Mouse (Mus musculus) neutrophil, adult 5-6 weeks (primary cell): ENCODE measurements around the gene Fggy. TPM values are rescaled to one million over a fixed set of nuclear protein-coding genes. Genes with fewer than 3 reads are reported as not detected.
A peak's percentile ranks its signal among the peaks of the same experiment; 100 is the strongest.

ENCODE experiments used
- ATAC-seq: fragments of 151-379, 151-347 bp; 2 replicates; pipeline ENCODE4 v1.8.0; 2017; ENCODE audit warnings: mild to moderate bottlenecking, moderate TSS enrichment; ENCODE audit not compliant: insufficient number of reproducible peaks, poor library complexity, low FRiP score, severe bottlenecking; ENCODE audit errors: extremely low read depth
- total RNA-seq: library from RNA; stranded (forward); fragments of 200-1000 nt; gene quantifications from 2 replicates; pipeline ENCODE4 v1.2.3, GENCODE M21; 2017

The Fggy gene
- total RNA-seq, 1 experiment from 2014 or later: 0.35 TPM

DNA sequence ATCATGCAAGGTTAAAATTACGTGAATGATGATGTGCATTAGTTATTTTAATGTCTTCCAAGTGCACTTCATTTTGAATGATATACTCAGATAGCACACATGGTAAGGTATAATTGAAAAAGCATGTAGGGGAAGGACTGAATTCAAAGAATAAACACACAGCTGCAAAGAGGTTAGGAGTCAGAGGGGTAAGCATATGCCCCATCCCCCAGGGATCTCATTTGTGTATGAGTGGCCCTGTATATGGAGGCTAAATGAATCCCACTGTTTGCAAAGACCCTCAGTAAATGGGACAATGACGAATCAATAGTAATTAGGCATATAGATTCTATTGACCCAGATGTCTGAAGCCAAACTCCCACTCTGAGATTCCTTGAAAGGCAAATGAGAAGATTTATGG lies 262.3 kb downstream of the Fggy start:
- no peak for ATAC-seq

DNA sequence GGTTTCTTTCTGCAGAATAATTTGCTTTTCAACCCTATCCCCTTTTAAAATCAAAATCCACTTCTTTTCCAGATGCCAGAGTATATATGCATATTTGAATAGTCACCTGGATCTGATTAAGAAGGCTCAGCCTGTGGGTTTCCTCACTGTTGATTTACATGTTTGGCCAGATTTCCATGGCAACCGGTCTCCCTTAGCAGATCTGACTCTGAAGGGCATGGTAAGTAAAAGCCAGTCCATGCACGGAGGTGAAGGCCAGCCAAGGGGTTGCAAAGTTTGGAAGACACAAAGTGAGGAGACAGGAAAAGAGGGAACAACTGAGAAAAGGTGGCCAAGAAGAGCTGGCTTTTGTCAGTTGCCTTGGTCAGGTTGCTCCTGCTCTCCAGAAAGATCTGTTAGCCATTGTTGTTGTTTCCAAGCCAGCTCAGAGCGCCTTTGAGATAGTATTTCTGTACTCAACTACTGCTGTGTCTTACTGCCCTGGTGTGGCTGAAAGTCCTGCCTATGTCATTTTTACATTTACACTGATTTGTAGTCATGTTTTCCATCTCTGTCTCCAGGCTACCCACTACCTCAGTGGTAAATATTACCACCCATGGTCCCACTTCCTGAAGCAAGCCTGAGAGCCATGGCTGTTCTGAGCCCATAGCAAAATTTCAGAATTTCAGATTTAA lies 264.7 kb downstream of the Fggy start:
- ATAC-seq: no peak

DNA sequence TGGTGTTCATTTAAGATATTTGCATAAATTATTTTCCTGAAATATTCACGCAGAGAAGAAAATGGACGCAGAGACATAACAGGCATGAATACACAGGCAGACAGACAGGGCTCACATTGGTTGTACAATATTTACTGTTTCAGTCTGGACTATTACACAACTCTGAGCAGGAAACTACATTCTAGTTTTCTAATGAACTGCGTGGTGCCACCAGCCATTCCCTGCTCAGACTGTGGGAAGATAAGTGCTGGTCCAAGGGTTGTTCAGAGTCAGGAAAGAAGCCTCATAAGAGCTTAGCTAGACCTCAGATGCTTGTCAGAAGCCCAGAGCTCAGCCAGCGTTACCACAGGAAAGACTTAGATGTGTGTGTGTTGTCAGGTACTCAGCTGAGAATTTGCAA lies 270.9 kb downstream of the Fggy start:
- no peak for ATAC-seq

DNA sequence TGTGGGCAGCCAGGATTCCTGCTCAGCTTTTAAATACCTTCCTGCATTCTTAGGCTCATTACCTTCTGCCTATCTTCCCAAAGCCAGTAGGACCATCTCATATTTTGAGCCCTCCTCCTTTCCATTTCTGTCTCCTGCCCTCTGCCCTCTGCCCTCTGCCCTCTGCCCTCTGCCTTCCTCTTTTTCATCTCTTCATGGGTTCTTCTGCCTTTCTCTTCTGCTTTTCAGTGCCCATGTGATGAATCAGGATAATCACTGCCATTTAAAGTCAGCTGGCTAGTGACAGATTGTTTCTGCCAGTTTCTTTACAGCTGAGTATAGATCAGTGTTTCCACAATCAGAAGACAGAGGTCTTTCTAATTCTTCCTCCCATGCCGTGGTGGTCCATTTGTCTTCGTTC lies 273.0 kb downstream of the Fggy start:
- ATAC-seq: no peak

DNA sequence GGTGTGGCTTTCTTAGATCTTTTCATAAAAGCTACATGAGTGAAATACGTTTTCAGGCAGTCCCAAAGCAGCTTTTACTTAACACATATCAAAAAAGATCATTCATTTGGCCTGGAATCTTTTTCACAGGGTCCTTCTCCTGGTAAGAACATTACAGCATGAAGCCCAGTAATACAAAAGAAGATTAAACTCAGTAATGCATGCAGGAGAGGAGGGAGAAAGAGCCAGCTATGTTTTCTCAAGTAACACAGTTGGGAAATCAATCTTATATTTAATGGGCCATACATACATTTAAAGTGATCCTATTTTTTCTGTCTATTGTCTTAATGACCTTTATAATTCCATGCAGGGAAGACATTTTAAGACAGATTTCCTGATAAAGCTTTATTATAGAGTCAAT lies 282.6 kb downstream of the Fggy start:
- no peak for ATAC-seq

DNA sequence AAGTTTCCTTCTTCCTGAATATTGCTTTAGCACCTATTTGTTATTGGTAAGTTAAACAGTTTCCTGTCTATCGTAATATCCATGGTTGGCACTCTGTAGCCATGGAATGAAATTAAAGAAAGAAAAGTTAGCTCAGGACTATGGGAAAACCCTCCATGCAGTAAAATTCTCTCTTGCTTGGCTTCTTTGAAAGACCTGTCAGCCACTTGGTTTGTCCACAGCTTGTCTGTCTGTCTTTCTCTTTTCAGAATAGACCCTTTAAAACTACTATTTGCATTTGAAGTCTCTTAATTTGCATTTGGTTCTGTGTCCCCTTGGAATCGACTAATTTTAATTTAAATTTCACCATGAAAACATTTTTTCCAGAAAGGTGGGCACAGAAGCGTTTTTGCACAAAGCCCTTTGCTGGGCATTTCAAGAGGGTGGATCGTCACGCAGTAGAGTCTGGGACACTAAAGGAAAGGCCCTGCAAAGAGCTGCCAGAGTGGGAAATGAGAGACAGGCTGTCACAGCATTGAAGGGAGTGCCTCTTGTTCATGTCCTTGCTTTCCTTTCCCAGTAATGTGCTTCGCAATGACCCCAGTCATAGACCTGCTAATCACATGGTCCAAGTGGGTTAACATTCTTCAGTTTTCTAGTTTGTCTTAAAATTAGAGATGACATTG lies 283.2 kb downstream of the Fggy start:
- ATAC-seq: no peak

DNA sequence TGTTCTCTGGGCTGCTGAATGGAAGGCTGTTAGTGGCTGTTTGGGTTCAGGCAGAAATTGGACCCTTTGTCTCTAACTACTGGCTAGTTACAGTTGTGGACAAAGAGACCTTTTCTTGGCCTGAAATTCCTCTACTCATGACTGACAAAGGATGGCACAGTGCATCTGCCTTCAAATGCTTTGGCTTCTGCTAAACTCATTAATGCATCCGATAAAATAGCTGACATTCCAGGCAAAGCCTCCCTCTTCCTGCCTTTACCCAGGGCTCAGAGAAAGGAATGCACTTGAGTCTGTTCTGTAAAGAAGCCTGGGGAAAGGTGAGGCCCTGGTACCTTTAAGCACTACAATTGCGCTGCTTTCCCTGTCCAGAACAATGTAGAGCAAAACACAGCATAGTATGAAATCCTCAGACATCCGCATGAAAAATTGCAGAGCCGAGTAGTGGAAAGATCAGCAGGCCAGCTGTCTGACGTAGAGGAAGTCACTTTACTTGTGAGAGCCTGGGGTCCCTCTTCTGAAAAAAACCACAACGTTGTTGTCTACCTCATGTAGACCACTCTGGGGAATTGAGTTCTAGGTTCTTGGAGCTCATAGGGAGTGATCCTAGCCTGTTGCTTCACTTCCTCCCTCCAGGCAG lies 288.8 kb downstream of the Fggy start:
- no peak for ATAC-seq

DNA sequence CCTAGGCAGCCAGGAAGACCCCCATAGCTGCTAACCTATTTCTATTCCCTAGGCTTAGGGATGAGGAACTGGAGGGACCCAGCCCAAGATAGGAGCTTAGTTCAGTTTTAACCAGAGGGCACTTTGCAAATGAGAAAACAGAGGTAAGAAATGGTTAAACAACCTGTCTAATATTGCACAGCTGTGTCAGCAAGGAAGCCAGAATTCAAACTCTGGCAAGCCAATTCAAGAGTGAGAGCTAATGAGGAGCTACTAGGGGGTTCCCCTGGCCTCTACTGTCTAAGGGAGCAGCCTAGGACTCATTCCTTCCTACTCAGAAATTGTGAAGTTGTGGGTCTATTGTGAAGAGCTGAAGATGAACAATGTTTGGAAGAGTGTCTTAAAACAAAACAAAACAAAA lies 289.9 kb downstream of the Fggy start:
- no peak for ATAC-seq

DNA sequence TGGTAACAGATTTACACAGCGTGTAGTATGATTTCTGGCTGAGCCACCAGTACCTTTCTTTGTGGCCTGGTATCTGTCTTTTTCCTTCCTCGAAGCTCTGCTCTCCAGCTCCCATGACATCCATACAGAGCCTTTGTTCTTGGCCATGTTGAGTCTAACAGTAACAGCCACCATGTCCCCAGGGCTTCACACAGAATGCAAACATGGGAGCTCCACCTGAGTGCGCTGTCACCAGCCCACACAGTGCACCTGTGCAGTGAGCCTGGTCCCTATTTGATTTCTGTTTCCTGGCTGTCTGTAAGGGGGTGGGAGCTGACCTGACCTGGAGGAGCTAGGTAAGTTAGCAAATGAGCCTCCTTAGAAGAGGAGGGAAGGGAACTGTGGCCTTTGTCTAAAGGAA lies 290.4 kb downstream of the Fggy start:
- no peak for ATAC-seq

DNA sequence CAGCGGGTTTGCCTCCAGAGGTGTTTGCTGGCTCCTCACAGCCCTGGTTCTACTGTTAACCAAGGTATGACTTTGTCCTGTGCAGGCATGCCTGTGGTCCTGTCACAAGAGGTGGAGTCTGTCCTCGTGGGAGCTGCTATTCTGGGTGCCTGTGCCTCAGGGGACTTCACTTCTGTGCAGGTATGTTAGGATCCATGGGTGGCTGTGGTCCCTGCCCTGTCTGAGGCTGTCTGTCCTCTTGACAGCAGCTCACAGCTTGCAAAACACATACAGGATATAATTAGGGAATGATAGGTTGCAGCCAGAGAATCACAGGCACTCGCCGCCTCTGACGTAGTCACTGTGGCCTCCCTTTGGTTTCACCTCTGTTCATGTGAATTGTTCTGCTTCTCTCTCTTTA lies 292.2 kb downstream of the Fggy start:
- ATAC-seq: no peak

DNA sequence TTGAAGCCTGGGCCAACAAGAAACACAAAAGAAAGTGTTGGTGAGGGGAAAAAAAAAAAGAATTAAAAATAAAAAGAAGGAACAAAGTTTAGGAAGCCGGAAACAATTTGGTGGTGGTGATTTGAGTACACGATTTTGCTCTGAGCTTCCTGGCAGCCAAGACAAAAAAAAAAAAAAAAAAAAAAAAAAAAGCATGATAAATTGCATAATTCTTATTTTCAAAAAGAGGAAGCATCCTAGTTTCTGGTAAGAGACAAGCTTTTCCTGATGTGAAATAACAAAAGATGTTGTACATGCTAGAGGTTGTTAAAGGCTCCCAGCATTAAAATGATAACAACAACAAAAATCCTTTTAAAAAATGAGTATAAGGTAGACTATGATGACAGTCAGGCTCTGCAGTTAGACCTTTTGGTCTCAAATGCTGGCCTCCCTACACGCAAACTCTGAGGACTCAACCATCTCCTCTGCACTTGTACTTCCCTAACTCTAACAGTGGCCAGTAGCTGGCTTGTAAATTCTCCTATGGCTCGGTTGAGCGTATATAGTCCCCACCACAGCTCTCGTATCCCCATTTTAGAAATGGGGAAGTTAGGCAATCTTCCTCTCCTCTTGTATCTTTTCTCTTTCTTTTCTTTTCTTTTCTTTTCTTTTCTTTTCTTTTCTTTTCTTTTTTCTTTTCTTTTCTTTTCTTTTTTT lies 292.9 kb downstream of the Fggy start:
- ATAC-seq: peak; percentile 89

DNA sequence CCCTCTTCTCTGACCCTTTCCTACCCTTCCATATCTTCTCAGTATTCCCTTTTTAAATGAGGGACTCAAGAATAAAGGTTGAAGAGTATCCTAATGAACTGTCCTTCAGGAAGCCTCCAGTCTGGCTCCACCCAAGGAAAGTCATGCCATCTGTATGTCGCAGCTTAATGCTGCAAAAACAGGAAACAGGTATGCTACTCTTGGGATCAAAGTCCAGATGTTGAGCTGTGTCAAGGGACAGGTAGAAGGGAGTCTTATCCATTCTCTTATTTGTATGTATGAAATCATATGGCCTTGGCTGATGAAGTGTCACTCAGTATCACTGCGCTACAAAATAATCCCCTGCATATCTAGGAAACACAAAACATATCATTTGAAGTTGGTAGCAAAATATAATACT lies 294.9 kb downstream of the Fggy start:
- no peak for ATAC-seq

DNA sequence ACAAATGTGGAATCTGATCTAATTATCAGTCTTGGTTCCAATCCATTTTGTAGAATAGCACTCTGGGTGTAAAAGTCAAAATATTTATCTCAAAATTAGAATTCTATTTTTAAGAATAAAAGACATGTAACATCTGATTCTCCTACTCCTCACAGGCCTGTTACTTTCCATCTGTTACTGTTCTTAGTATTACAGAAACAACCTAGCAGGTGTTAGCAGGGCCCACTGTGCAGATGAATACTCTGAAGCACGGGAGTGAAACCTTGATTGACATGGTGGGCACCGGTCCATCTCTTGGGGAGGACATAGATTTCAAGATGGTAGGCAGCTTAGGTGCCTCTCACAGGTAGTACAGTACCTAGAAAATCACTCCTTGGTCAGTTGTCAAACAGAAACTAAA lies 298.7 kb downstream of the Fggy start:
- ATAC-seq: no peak

DNA sequence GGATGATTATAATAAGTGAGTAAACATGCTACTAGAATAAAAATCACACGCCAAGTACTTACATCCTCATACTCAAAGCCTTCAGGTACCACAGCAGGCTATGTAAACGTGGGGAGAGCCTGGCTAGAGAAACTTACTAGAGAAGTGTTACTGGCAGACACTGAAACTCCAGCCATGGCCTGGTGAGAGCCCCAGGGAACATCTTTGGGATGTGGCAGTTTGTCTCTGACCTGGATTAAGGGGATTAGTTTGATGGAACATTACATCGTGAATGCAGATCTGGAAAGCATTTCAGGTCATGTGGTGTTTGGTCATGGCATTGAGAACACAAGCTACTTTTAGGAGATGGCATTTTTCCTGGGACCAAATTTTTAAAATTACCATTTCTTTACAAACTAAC lies 303.3 kb downstream of the Fggy start:
- ATAC-seq: no peak

DNA sequence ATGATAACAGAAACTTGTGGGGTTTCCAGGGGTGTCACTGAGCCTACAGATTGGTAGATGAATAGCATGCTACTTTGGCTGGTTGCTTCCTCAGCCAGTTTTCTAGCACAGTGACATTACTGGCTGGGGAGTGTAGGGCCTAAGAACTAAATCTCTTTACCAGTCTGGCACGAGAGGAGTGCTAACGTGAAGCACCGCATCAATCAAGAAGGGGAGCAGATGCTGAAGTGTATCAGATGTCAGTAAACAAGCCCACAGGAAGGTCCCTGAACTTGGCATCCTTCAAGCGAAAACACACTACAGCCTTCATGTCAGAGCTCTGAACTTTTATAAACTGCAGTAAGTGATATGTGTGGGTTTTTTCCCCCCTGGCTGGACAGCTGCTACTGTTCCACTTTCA lies 303.8 kb downstream of the Fggy start:
- no peak for ATAC-seq

DNA sequence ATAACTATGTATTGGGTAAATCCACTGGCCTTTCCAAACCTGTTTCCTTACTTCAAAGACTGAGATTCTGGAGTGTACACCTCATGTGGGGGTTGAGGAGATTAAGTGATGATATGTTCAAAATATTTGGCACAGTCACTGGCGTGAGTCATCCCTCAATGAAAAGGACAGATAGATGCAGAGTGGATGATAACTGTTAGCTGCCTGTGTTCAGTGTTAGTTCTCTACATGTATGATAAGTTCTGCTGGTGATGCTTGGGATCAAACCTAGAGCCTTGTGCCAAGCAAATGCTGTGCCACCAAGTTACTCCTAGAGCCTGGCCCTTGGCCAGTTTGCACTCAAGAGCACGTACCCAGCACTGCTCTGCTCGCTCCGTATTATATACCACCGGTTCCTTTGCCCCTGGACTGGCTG lies 304.4 kb downstream of the Fggy start:
- no peak for ATAC-seq

DNA sequence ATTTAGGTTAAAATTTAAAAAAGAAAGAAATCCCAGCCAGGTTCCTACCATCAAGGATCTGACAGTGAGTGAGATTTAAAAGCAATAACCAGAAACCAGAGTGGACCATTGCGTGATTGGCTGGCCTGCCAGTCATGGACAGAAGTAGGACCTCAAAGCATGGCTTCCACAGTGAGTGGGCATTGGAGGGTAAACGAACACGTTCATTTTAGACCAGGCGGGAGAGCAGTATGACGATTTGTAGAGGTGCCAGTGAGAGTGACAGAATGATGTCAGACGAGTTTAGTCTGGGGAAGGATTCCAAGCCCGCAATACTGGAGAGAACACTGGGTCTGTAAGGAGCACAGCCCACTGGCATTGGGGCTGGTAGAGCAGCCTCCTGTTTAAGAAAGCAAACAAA lies 305.0 kb downstream of the Fggy start:
- no peak for ATAC-seq

DNA sequence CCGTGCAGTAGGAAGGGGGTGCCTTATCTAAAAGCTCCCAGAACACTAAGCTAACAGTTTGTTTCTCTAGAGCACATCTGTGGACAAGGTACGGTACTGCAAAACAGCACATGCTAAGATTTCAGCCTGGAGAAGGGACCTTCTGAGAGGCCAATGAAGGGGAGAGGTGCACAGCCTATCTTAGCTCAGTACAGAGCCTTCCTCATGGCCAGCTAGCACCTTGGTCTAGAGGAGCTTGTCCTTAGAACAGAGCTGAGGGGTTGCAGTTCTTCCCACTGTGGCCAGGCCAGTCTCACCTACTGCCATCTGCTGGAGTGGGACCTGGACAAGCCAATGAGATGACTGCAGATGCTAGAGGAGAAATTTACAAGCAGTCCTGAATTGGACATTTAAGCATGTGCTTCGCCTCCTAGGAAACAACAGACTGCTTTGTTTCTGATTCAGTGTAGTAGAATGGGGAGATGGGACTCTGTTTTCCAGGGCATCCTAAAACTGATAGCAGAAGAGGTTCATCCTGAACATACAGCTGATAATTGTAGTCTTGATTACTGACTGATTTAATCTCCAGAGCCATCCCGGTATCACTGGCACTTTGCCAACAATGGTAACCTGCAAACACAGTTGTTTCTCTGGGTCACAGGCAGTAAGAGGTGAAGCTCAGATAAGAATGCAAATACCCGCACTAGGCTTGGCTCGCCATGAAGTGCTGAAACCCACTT lies 305.6 kb downstream of the Fggy start:
- ATAC-seq: no peak

DNA sequence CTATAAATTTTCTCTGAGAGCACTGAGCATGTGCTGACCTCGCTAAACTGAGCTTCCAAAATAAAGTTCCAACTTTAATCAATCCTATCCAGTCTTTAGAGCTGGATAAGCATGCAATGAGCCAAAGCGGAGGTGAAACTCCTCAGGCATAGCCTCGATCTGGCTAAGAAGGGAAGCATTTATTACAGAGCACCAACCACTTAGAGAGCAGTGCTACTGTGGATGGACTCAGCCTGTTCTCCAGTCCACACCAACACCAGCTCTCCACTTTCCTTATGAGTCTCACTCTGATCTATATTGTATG lies 306.1 kb downstream of the Fggy start:
- no peak for ATAC-seq

DNA sequence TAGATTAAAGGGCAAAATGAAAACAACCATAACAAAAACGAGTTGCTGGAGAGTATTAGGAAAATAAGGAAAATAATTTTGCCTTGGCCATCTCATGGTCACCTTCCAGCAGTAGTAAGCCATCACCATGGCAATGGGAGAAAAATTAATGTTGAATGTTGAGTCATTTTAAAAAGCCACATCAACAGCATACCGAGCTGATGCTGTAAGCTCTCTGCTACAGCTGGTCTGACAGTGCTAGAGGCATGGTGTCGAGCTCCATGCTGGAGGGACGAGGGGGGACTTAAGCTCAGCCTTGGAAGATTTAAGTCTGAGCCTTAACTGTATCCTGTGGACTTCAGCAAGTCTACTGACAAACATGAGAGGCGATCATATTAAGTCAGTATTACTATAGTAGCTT lies 307.9 kb downstream of the Fggy start:
- ATAC-seq: no peak
